Mouse (Mus musculus) right cerebral cortex, postnatal 4 days (tissue): ENCODE measurements at regions not wholly inside any gene's neighbourhood (a gene's known extent, or its start where the extent isn't known, plus 50 kb on each side); places are given as distances from the start of the nearest gene placed in this dataset.
A peak's percentile ranks its signal among the peaks of the same experiment; 100 is the strongest.

Source experiments
- DNase-seq: peaks from one replicate; pipeline ENCODE4 v3.0.0-alpha.2; 2022

DNA sequence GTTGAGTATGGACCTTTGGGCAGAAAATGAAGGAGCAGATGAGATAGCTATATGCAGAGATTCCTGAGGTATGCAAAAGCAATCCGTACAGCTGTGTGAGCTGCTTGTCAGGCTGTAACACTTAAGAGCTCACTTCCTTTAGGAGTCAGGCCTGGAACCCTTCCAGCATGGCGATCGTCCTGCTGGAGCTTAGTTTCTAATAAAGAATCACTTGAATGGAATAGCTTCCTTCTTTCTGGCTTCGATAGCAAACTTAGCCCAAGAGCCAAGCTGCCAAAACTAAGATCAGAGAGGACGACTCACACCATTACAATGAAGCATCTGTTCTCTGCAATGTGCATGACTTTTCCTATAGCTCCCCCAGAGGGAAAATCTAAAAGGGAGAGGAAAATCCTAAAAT, 253.4 kb upstream of the Amot start:
- peak; percentile 16 for DNase-seq

DNA sequence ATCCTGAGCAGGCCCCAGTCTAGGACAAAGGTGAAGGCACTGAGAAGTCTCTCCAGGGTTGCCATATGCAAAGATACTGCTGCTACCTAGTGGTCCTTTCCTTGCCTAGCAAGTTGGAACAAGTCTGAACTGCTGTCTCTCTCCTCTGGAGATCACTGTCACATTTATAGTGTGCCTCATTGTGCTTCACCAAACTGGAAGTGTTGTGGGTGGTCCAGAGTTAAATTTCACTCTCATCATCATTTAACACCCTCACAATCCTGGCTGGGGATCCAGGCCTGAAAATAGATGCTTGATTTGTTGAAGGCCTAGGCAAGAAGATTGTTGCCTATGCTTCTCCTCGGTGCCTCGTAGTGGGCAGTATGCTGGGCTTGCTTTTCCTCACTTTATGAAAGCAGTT, 248.4 kb upstream of the Amot start:
- no peak for DNase-seq
